Mouse (Mus musculus): Measurements from ENCODE around the gene Mcur1.

Mcur1 gene

GRCm38 (mm10) chr13:43559711-43560457 is at the start of gene Mcur1:
Gene Mcur1, minus strand, starts transcription at chr13:43560191.
- peak; percentile 89 to 95 for DNase-seq (ENCODE audit: low spot score in 2 of 2)

GRCm38 (mm10) chr13:43608854-43609253 is 48.9 kb upstream of the Mcur1 start:
- no peak for DNase-seq (ENCODE audit: low spot score in 2 of 2)

- DNase-seq (ENCODE audit: low spot score in 2 of 2), result no peak
Measured at GRCm38 (mm10) chr13:43603042-43603441, 43.1 kb upstream of the Mcur1 start.

GRCm38 (mm10) chr13:43602440-43602839 is 42.4 kb upstream of the Mcur1 start:
- DNase-seq (ENCODE audit: low spot score in 2 of 2), result no peak

DNA sequence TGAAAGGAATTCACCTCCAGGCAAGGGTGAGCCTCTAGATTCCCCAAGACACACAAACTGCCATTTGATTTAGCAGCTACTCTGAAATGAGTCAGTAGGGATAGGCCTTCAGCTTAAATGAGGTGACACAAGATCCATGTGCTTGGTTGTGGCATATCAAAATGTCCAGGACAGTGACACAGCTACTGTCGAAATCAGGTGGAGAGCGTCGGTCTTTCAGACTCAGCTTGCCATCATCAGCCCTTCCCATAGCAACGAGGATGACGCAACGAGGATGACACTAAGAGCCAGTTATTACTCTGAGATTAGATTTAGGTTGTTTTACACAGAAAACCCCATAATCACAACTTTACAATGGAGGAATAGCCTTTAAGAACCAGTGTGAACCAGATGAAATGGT is 41.0 kb upstream of the Mcur1 start:
- no peak for DNase-seq (ENCODE audit: low spot score in 2 of 2)

DNA sequence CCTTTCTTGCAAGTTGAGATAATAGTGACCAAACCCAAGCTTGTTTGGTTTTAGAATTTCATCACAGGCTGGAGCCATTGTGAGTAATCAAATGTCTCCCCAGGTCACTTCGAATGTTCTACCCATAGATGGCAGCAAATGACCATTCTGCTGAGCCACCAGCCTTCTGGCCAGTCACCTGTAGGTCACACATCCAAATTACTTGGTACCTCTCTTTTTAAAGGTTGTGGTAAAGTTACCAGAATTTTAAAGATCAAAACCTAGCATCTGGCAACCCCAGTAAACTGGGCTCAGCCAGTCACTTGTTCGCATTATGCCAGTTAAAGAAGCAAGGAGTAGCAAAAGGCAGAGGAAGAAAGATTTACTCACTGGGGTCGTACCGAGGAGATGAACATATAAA is 35.9 kb upstream of the Mcur1 start:
- DNase-seq (ENCODE audit: low spot score in 2 of 2), result peak in 1 of 2 experiments; percentile 48

DNA sequence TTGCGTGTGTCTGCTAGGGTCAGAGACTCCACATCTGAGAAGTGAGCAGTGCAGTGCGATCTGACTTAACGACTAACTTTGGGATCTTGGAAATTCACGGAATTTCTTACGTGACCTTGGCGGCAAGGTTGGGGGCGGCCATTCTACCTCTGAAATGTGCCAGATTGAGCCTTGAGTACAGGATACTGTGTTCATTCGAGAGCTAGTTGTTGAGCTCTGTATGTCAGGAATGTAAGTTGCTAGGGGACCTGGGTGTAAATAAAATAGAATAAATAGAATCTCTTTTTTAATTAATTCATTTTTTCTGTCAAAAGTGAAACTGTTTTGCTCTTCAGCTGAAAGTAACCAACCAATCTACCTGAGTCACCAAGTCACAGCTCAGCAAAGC is 32.7 kb upstream of the Mcur1 start:
- no peak for DNase-seq (ENCODE audit: low spot score in 2 of 2)

GRCm38 (mm10) chr13:43591828-43592680 is 32.1 kb upstream of the Mcur1 start:
- DNase-seq (ENCODE audit: low spot score in 2 of 2), result no peak

DNA sequence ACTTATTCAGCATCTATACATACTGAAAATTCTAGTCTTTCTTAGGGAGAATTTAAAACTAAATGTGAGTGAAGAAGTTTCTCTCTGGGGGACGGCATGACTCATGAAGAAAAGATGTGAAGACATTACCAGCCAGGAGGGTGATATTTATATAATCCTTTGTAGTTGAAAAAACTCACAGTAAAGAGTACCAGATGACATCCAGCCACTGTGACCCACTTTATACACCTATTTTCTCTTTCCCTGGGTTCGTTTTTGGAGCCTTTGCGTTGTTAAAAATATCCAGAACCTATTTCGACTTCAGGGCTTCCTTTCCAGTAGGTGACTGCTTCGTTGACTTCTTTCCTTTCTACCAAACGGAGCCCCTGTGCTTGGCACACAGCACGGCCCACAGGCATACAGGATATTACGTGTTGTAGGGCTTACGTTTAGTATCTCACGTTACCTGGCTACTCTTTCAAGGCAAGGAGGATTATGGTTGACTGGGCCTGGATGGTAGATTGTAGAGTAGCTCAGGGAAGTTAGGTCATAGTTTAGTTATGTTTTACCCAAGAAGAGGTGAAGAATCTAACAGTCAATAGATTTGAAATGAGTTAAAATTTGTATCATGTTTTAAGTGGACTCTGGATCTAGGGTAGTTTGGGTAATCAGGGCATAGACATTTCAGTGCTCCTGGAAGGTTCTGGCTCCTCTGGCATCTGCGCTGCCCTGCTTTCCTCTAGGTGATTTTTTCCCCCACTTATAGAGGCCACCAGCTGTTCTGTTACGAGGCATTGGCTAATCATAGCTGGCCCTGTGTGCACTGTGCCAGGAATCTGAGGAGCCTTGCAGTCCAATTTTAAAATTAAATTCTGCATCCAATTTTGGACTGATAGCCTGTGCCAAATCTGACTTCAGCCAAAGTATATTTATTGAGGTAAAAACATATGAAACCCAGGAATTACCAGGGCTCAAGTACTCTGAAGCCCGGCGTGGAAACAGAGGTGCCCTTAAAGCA is 28.2 kb upstream of the Mcur1 start:
- no peak for DNase-seq (ENCODE audit: low spot score in 2 of 2)

- DNase-seq (ENCODE audit: low spot score in 2 of 2), result no peak
Measured at GRCm38 (mm10) chr13:43586966-43587365, 27.0 kb upstream of the Mcur1 start.

- no peak for DNase-seq (ENCODE audit: low spot score in 2 of 2)
Measured at GRCm38 (mm10) chr13:43585335-43585734, 25.3 kb upstream of the Mcur1 start.

- no peak for DNase-seq (ENCODE audit: low spot score in 2 of 2)
Measured at GRCm38 (mm10) chr13:43583504-43583903, 23.5 kb upstream of the Mcur1 start.

DNA sequence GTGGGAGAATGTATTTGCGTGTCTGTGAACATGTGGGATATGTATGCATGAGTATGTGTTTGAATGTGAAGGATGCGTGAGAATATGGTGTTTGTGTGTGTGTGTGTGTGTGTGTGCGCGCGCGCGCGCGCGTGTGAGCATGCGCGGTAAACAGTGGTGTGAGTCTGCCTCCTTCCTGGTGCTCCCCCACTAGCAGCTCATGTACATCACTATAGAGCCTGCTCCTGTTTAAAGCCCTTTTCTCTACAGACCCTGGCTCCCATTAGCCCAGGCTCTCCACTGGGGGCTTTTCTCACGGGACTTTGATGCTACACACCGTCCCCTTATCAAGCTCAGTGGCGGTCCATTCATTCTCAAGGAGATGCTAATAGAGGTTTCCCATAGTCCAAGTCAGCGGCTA is 23.0 kb upstream of the Mcur1 start:
- no peak for DNase-seq (ENCODE audit: low spot score in 2 of 2)

DNA sequence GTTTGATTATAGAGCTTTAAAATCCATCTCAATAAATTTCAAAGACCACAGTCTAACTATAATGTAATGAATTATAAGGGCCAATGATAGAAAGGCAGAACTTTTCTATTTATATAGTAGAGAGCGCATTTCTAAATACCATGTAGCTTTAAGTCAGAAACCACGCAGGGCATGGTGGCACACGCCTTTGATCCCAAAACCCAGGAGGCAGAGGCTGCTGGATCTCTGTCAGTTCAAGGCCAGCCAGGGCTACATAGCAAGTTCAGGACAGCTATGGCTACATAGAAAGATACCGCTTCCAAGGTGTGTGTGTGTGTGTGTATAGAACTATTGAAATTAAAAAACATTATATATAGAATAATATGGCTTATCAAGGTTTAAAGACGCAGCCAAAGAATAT is 20.7 kb upstream of the Mcur1 start:
- DNase-seq (ENCODE audit: low spot score in 2 of 2), result no peak

GRCm38 (mm10) chr13:43579740-43580139 is 19.7 kb upstream of the Mcur1 start:
- DNase-seq (ENCODE audit: low spot score in 2 of 2), result peak; percentile 26 to 68

DNA sequence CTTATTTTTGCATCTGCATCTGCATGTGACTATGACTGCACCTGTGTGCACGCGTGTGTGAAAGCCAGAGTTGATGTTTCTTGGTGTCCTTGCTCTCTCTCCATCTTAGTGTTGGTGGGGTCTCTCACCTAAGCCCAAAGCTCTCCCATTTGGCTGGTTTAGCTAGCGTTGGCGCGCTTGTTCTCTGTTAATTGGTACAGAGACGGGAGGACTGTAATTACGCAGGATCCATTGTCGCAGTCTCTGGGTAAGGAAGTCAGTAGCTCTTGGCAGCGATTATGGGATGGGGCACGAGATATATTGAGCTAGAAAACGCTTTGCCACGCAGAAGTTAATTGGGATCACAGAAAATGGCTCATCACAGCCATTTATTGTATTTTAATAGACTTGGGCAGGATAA is 17.8 kb upstream of the Mcur1 start:
- no peak for DNase-seq (ENCODE audit: low spot score in 2 of 2)

DNA sequence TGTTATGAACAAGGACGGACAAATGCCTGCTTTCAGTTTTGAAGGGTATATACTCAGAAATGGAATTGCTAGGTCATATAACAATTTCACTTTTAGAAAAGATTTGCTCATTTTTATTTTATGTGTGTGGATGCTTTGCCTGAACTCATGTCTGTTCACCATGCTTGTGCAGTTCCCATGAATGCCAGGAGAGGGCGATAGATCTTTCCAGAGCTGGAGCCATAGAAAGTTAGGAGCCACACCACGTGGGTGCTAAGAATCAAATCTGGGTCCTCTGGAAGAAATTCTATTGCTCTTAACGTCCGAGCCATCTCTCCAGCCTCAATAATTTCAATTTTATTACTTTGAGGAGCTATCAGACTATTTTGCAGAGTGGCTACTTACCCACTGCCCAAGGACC is 17.3 kb upstream of the Mcur1 start:
- DNase-seq (ENCODE audit: low spot score in 2 of 2), result peak in 1 of 2 experiments; percentile 60

GRCm38 (mm10) chr13:43575431-43575830 is 15.4 kb upstream of the Mcur1 start:
- DNase-seq (ENCODE audit: low spot score in 2 of 2), result no peak

GRCm38 (mm10) chr13:43573979-43574378 is 14.0 kb upstream of the Mcur1 start:
- no peak for DNase-seq (ENCODE audit: low spot score in 2 of 2)

GRCm38 (mm10) chr13:43567141-43567891 is 7.3 kb upstream of the Mcur1 start:
- no peak for DNase-seq (ENCODE audit: low spot score in 2 of 2)

DNA sequence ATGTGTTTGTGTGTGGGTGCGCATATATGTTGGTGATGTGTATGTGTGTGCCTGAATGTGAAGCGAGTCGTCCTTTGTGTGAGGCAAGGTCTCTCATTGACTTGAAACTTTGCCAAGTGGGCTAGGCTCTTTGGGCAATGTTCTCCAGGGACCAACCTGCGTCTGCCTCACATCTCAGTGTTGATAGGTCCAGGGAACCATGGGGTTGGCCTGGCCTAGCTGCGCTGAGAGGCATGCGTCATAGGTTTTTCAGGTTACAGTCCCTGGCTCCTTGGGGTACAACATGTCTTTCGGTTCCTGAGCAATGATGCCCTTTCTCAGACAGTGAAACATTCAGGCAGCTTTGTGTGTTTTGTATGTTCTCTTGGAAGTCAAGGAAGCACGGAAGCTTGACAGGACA is 6.2 kb upstream of the Mcur1 start:
- DNase-seq (ENCODE audit: low spot score in 2 of 2), result no peak
